Mouse (Mus musculus): ENCODE measurements around the gene Rps6. TPM values are rescaled to one million over a fixed set of nuclear protein-coding genes. Genes with fewer than 3 reads are reported as not detected.
"Not testable (repeated sequence)": the region's sequence is repeated elsewhere in the genome, so short reads cannot be mapped to it uniquely, and the experiment has no call there.

Gene Rps6
- total RNA-seq, 2 experiments from 2014 or later, result 1,093 to 2,501 TPM

DNA sequence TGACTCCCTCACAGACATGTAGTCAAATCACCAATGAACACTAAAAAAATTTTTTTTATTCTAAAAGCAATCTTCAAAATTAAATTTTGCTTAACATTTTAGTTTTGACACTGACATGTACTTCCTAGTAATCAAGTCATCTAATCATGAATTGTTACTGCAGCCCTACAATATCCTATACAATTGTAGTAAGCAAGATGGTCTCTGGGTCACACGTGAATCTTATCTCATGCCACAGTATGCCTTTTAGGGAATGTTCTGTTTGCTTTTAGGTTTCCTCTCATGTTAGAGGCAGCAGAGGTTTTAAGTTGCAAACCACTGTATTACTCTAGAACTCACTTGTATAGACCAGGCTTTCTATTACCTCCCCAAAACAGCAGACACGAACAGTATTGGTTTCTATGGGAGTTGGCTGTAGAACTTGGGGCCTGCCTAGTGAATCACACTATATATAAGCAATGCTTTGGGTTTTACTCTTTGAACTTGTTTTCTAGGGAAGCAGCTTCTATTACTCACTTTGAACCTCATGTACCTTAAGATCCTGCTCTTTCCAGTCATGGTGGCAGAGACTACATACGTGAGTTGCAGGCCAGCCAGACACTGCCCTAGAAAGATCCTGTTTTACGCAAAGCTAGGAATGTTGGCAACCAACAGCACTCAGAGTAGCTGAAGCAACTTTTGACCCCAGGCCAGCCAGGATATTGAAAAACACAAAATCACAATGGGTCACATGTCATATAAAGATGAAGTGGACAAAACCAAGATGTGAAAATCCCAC, 4.2 kb downstream of the Rps6 start:
- no peak for ATAC-seq (ENCODE audit: poor library complexity, severe bottlenecking)

- ATAC-seq (ENCODE audit: poor library complexity, severe bottlenecking), result no peak
Measured at GRCm38 (mm10) chr4:86852018-86852417, 5.2 kb downstream of the Rps6 start.

DNA sequence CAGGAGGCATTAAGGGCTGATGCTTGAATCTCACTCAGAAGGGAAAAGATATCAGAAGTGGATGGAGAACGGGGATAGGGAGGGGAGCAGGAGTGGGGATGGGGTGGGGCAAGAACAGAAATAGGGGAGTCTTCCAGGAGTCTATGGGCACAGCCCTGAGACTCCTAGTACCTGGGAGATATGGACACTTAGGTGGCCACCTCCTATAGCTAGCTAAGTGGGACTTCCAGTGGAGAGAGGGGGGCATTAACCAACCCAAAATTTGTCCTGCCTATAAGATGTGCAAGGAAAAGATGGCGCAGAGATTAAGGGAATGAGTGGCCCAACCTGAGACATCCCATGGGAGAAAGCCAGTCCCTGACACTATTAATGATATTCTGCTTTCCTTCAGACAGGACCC, 5.9 kb downstream of the Rps6 start:
- ATAC-seq (ENCODE audit: poor library complexity, severe bottlenecking), result no peak

DNA sequence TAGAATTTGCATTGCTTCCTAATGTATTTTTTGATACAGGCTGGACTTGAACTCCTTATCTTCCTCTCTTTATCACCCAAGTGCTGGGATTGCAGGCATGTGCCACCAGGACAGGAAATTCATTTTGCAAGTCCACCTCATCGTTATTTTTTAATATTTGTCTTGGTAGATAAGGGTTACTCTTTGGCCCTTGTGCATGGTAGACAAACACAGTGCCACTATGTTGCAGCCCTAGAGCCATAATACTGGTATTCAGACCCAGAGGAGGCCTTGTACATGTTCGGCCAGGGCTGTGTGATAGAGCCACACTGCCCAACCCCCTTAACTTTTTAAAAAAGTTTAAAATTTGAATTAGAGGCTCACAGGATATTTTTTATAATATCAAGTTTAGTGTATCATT, 10.0 kb downstream of the Rps6 start:
- ATAC-seq (ENCODE audit: poor library complexity, severe bottlenecking), result no peak

DNA sequence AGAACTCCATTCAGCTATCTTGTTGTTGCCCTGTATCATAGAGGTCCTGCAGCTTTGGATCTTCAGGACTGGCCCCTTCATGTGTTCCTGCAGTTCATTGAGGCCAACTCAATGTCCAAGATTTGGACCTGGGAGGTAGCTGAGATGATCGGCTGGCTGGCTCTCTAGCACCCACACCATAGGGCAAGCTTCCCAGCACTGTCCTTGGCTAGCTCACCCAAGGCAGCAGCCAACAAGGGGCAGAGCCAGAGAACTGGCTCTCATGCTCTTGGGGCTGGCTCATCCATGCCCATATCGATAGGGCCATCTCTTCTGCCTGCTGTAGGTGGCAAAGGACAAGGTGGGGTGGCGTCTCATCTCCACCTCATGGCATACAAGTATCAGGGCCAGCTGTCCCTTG, 11.8 kb downstream of the Rps6 start:
- no peak for ATAC-seq (ENCODE audit: poor library complexity, severe bottlenecking)

GRCm38 (mm10) chr4:86841141-86841540, 16.1 kb downstream of the Rps6 start:
- not testable (repeated sequence) for ATAC-seq (ENCODE audit: poor library complexity, severe bottlenecking)

DNA sequence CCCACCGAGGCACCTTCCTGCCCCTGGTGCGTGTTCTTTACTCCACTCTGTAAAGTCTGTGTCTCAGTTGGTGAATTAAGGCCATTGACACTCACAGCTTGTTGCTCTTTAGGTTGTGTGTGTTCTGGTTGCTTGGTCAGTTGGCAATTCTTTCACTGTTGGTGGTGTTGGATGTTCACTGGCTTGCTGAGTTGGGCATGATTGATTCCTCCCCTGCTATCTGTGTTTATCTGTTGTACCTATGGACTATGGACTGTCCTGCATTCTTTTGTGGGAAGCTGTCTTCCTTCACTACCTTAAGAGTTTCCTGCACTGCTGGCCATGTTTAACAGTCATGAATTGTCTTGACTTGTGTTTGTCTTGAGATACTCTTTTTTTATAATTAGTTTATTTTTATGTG, 25.3 kb downstream of the Rps6 start:
- no peak for ATAC-seq (ENCODE audit: poor library complexity, severe bottlenecking)

DNA sequence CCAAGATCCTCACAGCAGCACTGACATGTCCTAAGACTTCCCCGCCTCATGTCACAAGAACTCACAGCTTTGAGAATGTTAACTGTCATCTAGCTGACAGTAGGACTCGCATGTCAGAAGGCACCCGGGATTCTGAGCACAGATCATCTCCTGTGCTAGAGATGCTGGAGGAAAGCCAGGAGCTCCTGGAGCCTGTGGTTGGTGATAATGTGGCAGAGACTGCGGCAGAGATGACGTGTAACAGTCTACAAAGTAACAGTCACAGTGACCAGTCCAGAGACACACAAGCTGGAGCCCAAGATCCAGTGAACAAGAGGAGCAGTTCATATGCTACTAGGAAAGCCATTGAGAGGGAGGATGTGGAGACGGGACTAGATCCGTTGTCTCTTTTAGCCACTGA, 32.1 kb downstream of the Rps6 start:
- no peak for ATAC-seq (ENCODE audit: poor library complexity, severe bottlenecking)

GRCm38 (mm10) chr4:86823169-86823568, 34.0 kb downstream of the Rps6 start:
- peak; percentile 87 for ATAC-seq (ENCODE audit: poor library complexity, severe bottlenecking)

GRCm38 (mm10) chr4:86814850-86815249, 42.4 kb downstream of the Rps6 start:
- no peak for ATAC-seq (ENCODE audit: poor library complexity, severe bottlenecking)

- ATAC-seq (ENCODE audit: poor library complexity, severe bottlenecking), result no peak
Measured at GRCm38 (mm10) chr4:86810604-86811003, 46.6 kb downstream of the Rps6 start.

Other genes starting within 250 kb of the Rps6 start
- 11.8 and 13.7 TPM in 2 replicates for gene Haus6, start 245.4 kb downstream of the Rps6 start, total RNA-seq (2015)
- 17.6 and 17.8 TPM in 2 replicates for gene Haus6, start 245.4 kb downstream of the Rps6 start, total RNA-seq (2017)
- 124 and 127 TPM in 2 replicates for gene Plin2, start 187.4 kb downstream of the Rps6 start, total RNA-seq (2015)
- gene Plin2, start 187.4 kb downstream of the Rps6 start, total RNA-seq (2017), result 187 and 216 TPM in 2 replicates
- gene Dennd4c, start 108.9 kb downstream of the Rps6 start, total RNA-seq (2015), result 23.1 and 24.1 TPM in 2 replicates
- gene Dennd4c, start 108.9 kb downstream of the Rps6 start, total RNA-seq (2017), result 27.9 and 30.9 TPM in 2 replicates
- gene Acer2, start 17.0 kb upstream of the Rps6 start, total RNA-seq (2015), result 0.07 TPM in 1 of 2 replicates, not detected in the other
- gene Acer2, start 17.0 kb upstream of the Rps6 start, total RNA-seq (2017), result 0.15 and 0.69 TPM in 2 replicates